Mouse (Mus musculus) brain, embryonic 14.5 days (tissue): ENCODE data around the gene Cst6.

Experiments
- CTCF ChIP-seq: fragments of 200-500 bp; IDR thresholded peaks from 2 replicates; pipeline ENCODE4 v1.5.1; 2012; ENCODE audit warnings: inconsistent platforms, mild to moderate bottlenecking, moderate library complexity, borderline replicate concordance; ENCODE audit not compliant: insufficient read depth, insufficient read length; ENCODE audit errors: extremely low read depth
- POLR2A ChIP-seq: fragments of 200-500 bp; IDR thresholded peaks from 2 replicates; pipeline ENCODE4 v1.6.1; 2012; ENCODE audit warnings: mild to moderate bottlenecking, inconsistent platforms, borderline replicate concordance; ENCODE audit not compliant: poor library complexity, insufficient read depth, insufficient read length, severe bottlenecking; ENCODE audit errors: extremely low read depth

GRCm38 (mm10) chr19:5388011-5388441 is 38.7 kb upstream of the Cst6 start:
- TF ChIP-seq POLR2A = no peak
- no peak for TF ChIP-seq CTCF
